Mouse (Mus musculus): Measurements from ENCODE around the gene Mrpl45.

DNA sequence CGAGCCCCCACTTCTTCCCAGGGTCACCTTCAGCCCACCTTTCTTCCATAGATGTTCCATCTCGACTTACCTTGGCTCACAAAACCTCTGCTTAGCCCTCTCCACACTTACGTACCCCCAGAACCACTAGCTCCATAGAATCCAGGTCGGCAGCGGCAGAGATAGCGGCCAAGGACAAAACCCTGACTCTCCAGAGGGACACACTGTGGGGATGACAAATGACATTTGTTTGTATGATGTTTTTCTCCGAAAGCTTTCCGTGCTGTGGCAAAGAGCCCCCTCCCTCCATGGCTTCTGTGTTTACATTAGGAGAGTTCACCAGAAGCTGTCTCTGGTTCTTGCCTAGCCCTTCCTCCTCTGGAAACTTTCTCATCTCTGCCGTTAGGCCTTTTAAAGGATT is 31.8 kb downstream of the Mrpl45 start:
- no peak for TF ChIP-seq CTCF (IDR thresholded peaks at IDR 0.05; ENCODE audit: low read depth, low read length)
- TF ChIP-seq POLR2A (IDR thresholded peaks at IDR 0.05; ENCODE audit: insufficient read depth, low read length) = no peak
- no peak for TF ChIP-seq EP300 (IDR thresholded peaks at IDR 0.05; ENCODE audit: insufficient read depth, low read depth, low read length)
